16 mouse cellular contexts compared by ENCODE assay signal in genomic region chr7:79511656-79512055, GRCm38 (mm10). TPM values are rescaled to one million over a fixed set of nuclear protein-coding genes. Genes with fewer than 3 reads are reported as not detected.
A peak's percentile ranks its signal among the peaks of the same experiment; 100 is the strongest.
DNase-seq lines count a peak whose midpoint lies in the region; ATAC-seq lines count a peak whose summit lies in the region.
"Had no signal": no experiment of that assay in that cellular context is flagged by ENCODE, and none has a peak within 500 bp of the region (broad histone marks: within the 10 kb centered on the region; RNA-seq: fewer than 3 reads in every experiment).

No protein-coding gene starts in this region.

- peaks cover 73% of the 10 kb centered on the region for H3K36me3 ChIP-seq in forebrain, embryonic 13.5 days (ENCODE audit: poor library complexity, severe bottlenecking)
- H3K36me3 ChIP-seq in hindbrain, embryonic 16.5 days (ENCODE audit: control insufficient read depth, insufficient read depth, low read length): no peaks in the 10 kb centered on the region
- H3K36me3 ChIP-seq in neural tube, embryonic 13.5 days: peaks cover 40% of the 10 kb centered on the region
- H3K36me3 ChIP-seq: embryonic facial prominence, embryonic 13.5 days; G1E had no signal

- H3K9ac ChIP-seq in forebrain, embryonic 13.5 days: peak overlapping the region; percentile 100
- H3K9ac ChIP-seq in hindbrain, embryonic 16.5 days (ENCODE audit: low read depth, low read length): peak overlapping the region; percentile 46; the same call in 1 of the 2 replicates
- H3K9ac ChIP-seq in neural tube, embryonic 13.5 days: peak overlapping the region; percentile 100
- H3K9ac ChIP-seq: embryonic facial prominence, embryonic 13.5 days had no signal

- no peaks in the 10 kb centered on the region for H3K9me3 ChIP-seq in forebrain, embryonic 13.5 days (replicated peaks)
- H3K9me3 ChIP-seq in hindbrain, embryonic 16.5 days (ENCODE audit: control insufficient read depth, low read length): no peaks in the 10 kb centered on the region
- H3K9me3 ChIP-seq in neural tube, embryonic 13.5 days: no peaks in the 10 kb centered on the region
- H3K9me3 ChIP-seq: embryonic facial prominence, embryonic 13.5 days; G1E had no signal

- peak overlapping the region; percentile 99 for H3K4me2 ChIP-seq in forebrain, embryonic 13.5 days
- peak overlapping the region; percentile 41 for H3K4me2 ChIP-seq in hindbrain, embryonic 16.5 days (ENCODE audit: low read length)
- peak overlapping the region; percentile 89 for H3K4me2 ChIP-seq in neural tube, embryonic 13.5 days
- H3K4me2 ChIP-seq: embryonic facial prominence, embryonic 13.5 days; liver, embryonic 11.5 days had no signal

- H3K4me3 ChIP-seq in forebrain, embryonic 13.5 days: peak overlapping the region; percentile 99
- no peak overlapping the region; the same call in 1 of the 2 replicates for H3K4me3 ChIP-seq in hindbrain, embryonic 16.5 days (ENCODE audit: low read length)
- H3K4me3 ChIP-seq in neural tube, embryonic 13.5 days: peak overlapping the region; percentile 89
- H3K4me3 ChIP-seq: embryonic facial prominence, embryonic 13.5 days had no signal

- peak overlapping the region; percentile 100 for H3K27ac ChIP-seq in forebrain, embryonic 13.5 days
- H3K27ac ChIP-seq in hindbrain, embryonic 16.5 days (ENCODE audit: low read depth, low read length): peak overlapping the region; percentile 66
- peak overlapping the region; percentile 99 for H3K27ac ChIP-seq in neural tube, embryonic 13.5 days (replicated peaks)
- H3K27ac ChIP-seq: embryonic facial prominence, embryonic 13.5 days had no signal

- peaks cover 95% of the 10 kb centered on the region for H3K4me1 ChIP-seq in forebrain, embryonic 13.5 days
- peaks cover 58% of the 10 kb centered on the region for H3K4me1 ChIP-seq in hindbrain, embryonic 16.5 days (ENCODE audit: control insufficient read depth, insufficient read depth, low read depth, low read length)
- H3K4me1 ChIP-seq in neural tube, embryonic 13.5 days (replicated peaks): peaks cover 96% of the 10 kb centered on the region

- no peaks in the 10 kb centered on the region for H3K27me3 ChIP-seq in forebrain, embryonic 13.5 days
- no peaks in the 10 kb centered on the region for H3K27me3 ChIP-seq in hindbrain, embryonic 16.5 days (replicated peaks; ENCODE audit: control insufficient read depth, insufficient read depth, low read length)
- H3K27me3 ChIP-seq in neural tube, embryonic 13.5 days: peaks cover 62% of the 10 kb centered on the region

- whole genome bisulfite sequencing in forebrain, embryonic 13.5 days: 2% methylated on average over 5 of the region's 5 CpGs
- WGBS in hindbrain, embryonic 16.5 days: 8% methylated on average over 5 of the region's 5 CpGs
- 4% methylated on average over 5 of the region's 5 CpGs for WGBS in neural tube, embryonic 13.5 days

- DNase-seq in layer of hippocampus, postnatal 10 days (ENCODE audit: low spot score in 2 of 2): peak; percentile 23 to 39
- no peak for DNase-seq in layer of hippocampus, postnatal 25 days (ENCODE audit: extremely low spot score in 1 of 2, low spot score in 1 of 2)
- no peak for DNase-seq in spleen, adult 18-20 months
- no peak for DNase-seq in heart, postnatal 25 days (ENCODE audit: low spot score)
- no peak for DNase-seq in yolk sac, embryonic 10.5 days (ENCODE audit: low spot score)
- DNase-seq: kidney, postnatal 4 days; lung, postnatal 14 days; right cerebral cortex, adult 18-20 months; thymus, adult 18-20 months had no signal

- peak; percentile 48 for ATAC-seq in forebrain, embryonic 13.5 days
- ATAC-seq in hindbrain, embryonic 16.5 days: no peak
- ATAC-seq in neural tube, embryonic 13.5 days (ENCODE audit: low read depth): no peak
- ATAC-seq: intestine, postnatal 0 days had no signal

- intact Hi-C loops in heart, postnatal 25 days (cut with DNase I): no loop called here

RNA-seq across cellular contexts. Expression of gene Polg, which starts 45.5 kb away (rescaled TPM):
- total RNA-seq in layer of hippocampus, postnatal 10 days (2021): 10 to 100 TPM; 83.3 to 96.9 TPM
- total RNA-seq in layer of hippocampus, postnatal 25 days (2021): 10 to 100 TPM; 74.2 to 91.0 TPM
- polyA plus RNA-seq in forebrain, embryonic 13.5 days (2015; fragmentation: Nextera tagmentation; extraction: Ambion mirVana): 29.7 and 30.4 TPM in 2 replicates
- polyA plus RNA-seq in hindbrain, embryonic 16.5 days (2015; fragmentation: Nextera tagmentation; extraction: Ambion mirVana): 24.2 and 26.4 TPM in 2 replicates
- polyA plus RNA-seq in neural tube, embryonic 13.5 days (2015; fragmentation: Nextera tagmentation; extraction: Ambion mirVana): 28.2 and 28.6 TPM in 2 replicates
- total RNA-seq in heart, postnatal 25 days (2021): 10 to 100 TPM; 56.9 to 57.3 TPM

Comparison
In these comparisons a context has a peak if more than half of its experiments do, and no peak if none do; other contexts are left out.
1. DNase-seq: peak in layer of hippocampus, postnatal 10 days (2 of 2); none in layer of hippocampus, postnatal 25 days (0 of 2), spleen, adult 18-20 months (0 of 2), heart, postnatal 25 days (single experiment) and yolk sac, embryonic 10.5 days (single experiment).
2. H3K4me2 ChIP-seq: peak in every context shown above with its lines; median percentile 99 in forebrain, embryonic 13.5 days; 89 in neural tube, embryonic 13.5 days; 41 in hindbrain, embryonic 16.5 days.
3. H3K9ac ChIP-seq: peak in every context shown above with its lines; median percentile 100 in forebrain, embryonic 13.5 days; 100 in neural tube, embryonic 13.5 days; 46 in hindbrain, embryonic 16.5 days.
4. Peak in every context shown above with its lines, with median percentiles within 50 percentile points of each other: H3K27ac ChIP-seq.